Mouse (Mus musculus): ENCODE results near the gene Gm6370.
"Not testable (repeated sequence)": the region's sequence is repeated elsewhere in the genome, so short reads cannot be mapped to it uniquely, and the experiment has no call there.

The Gm6370 gene

GRCm38 (mm10) chr5:146491063-146491462 lies at the start of gene Gm6370:
Gene Gm6370 (plus strand): TSS chr5:146491363.
- not testable (repeated sequence) for DNase-seq (ENCODE audit: low spot score in 2 of 2)

- DNase-seq (ENCODE audit: low spot score in 2 of 2), result no peak
These were observed 48.4 kb upstream of the Gm6370 start for GRCm38 (mm10) chr5:146442767-146443166.

- DNase-seq (ENCODE audit: low spot score in 2 of 2), result no peak
These were observed 44.5 kb upstream of the Gm6370 start for GRCm38 (mm10) chr5:146446633-146447032.

GRCm38 (mm10) chr5:146451592-146452254 lies 39.4 kb upstream of the Gm6370 start:
- DNase-seq (ENCODE audit: low spot score in 2 of 2), result no peak

DNA sequence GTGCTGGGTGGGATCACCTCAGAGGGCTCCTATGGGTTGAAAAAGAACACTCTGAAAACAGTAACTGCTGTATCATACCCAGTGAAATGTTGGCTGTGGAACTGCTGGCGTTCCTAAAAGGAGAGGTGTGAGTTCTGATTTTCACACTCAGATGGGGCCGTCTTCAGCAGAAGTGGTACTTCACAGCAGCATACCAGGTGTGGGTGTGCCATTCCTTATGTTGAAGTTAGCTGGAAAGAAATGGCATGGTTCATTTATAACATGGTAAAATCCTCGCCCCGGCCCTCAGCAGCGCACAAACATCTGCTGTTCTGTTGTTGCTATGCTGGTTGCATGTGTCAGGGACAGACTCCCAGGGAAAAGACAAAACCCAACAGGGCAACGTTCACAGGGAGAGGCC lies 37.6 kb upstream of the Gm6370 start:
- no peak for DNase-seq (ENCODE audit: low spot score in 2 of 2)

DNA sequence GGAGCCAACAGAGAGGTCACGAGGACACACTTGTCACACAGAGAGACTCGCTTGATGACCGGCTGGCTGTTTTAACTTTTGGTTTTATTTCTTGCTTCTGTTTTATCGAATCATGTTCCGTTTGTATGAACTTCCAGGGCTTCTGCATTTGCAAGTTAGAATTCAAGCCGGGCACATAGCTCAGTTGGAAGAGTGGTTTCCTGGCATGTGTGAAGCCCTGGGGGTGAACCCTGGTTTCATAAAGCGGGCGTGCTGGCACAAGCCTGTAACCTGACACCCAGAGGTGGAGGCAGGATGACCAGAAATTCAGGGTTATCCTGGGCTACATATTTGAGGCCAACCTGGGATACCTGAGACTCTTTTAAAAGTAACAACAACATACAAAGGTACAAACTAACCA lies 29.6 kb upstream of the Gm6370 start:
- no peak for DNase-seq (ENCODE audit: low spot score in 2 of 2)

DNA sequence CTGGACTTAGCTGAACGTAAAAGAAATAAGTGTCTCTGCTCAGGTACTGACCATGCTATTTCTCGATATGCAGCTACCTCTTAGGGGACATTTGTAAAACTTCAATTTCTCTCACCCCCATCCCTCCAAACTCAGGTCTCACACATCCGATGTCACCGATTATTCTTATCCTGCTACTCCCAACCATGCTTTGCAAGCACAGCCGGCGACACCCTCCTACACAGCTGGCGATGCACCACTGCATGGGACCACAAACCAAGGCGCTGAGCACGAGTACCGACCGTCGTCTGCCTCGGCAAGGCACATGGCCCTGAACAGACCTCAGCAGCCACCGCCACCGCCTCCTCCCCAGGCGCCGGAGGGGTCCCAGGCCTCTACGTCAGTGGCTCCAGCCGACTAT lies 24.5 kb upstream of the Gm6370 start:
- DNase-seq (ENCODE audit: low spot score in 2 of 2), result no peak

DNA sequence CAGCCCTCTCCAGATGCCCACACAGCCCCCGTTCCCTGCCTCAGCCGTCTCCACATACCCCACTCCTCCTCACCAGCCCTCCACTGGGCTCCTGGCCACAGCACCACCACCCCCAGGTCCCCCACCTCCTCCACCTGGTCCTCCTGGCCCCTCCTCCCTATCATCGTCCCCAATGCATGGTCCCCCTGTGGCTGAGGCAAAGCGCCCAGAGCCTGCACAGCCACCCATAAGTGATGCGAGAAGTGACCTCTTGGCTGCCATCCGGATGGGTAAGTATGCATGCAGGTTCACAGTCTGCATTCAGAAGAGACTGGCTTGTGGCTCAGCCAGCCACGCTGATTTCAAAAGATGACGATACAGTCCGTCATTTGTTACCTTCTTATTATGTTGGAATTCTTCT lies 22.9 kb upstream of the Gm6370 start:
- DNase-seq (ENCODE audit: low spot score in 2 of 2), result no peak

- no peak for DNase-seq (ENCODE audit: low spot score in 2 of 2)
These were observed 20.3 kb upstream of the Gm6370 start for GRCm38 (mm10) chr5:146470821-146471220.

DNA sequence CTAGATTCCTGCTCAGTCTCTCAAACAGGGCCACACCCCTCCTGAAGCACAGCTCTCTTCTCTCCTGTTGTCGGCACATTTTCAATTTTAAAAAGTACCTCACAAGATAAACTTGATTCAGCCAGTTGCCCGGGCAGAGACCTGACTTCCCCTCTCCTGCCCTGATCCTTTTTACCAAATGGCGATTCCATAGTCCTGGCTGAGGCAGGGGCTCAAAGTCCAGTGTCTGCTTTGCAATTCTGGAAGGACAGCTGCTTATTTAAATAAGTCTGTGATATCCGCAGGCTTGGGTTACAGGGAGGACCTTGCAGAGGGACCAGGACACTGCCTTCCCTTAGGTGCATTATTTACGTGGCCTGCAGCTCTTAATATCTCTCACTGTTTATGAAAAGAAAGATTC lies 19.9 kb upstream of the Gm6370 start:
- no peak for DNase-seq (ENCODE audit: low spot score in 2 of 2)

- no peak for DNase-seq (ENCODE audit: low spot score in 2 of 2)
These were observed 19.3 kb upstream of the Gm6370 start for GRCm38 (mm10) chr5:146471821-146472220.

DNA sequence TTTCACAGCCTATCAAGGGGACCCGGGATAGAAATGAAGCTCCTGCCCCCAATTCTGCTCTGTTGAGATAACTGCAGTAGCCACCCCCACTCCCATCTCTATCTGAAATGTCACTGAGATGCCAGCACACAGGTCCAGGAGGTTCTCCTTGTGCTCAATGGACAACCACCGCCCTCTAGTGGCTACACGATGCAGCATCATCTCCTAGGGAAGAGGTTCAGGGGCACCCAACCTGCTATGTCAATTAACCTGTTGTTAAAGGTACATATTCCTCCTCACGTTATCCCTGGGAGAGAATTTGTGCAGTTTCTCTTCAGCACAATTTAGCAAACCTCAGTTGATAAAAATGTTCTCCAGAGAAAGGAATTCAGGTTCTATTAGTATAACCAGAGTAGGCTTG lies 11.6 kb upstream of the Gm6370 start:
- not testable (repeated sequence) for DNase-seq (ENCODE audit: low spot score in 2 of 2)

DNA sequence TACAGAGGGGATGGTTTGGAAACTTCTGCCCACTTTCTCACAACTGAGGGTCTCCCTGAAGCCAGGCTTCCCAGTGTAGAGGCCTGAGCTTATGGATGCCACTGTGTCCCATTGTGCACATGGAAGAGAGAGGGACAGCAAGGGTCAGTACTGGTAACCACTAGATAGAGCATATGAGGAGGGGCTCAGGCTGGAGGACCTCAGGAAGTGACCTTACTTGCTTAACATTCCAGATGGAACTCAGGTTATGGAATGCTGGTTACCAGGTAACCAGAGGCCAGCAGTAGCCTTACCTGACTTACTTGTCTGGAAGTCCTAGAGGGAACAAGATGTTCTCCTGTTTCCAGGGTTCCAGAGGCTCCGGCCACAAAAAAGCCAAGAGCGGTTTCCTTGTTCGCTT lies 9.5 kb upstream of the Gm6370 start, which contains the start of gene Gm6408:
Gene Gm6408, plus strand, starts transcription at position 301 of the 400 bp plus-strand sequence.
- DNase-seq (ENCODE audit: low spot score in 2 of 2), result not testable (repeated sequence)

GRCm38 (mm10) chr5:146488959-146489358 lies 2.2 kb upstream of the Gm6370 start:
- not testable (repeated sequence) for DNase-seq (ENCODE audit: low spot score in 2 of 2)

DNA sequence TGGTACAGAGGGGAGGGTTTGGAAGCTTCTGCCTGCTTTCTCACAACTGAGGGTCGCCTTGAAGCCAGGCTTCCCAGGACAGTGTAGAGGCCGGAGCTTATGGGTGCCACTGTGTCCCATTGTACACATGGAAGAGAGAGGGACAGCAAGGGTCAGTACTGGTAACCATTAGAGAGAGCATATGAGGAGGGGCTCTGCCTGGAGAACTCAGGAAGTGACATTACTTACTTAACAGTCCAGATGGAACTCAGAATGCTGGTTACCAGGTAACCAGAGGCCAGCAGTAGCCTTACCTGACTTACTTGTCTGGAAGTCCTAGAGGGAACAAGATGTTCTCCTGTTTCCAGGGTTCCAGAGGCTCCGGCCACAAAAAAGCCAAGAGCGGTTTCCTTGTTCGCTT lies 10.9 kb downstream of the Gm6370 start, which contains the start of gene 4930449I24Rik:
Gene 4930449I24Rik, plus strand, starts transcription at position 301 of the 400 bp plus-strand sequence.
- DNase-seq (ENCODE audit: low spot score in 2 of 2), result not testable (repeated sequence)

GRCm38 (mm10) chr5:146513823-146514222 lies 22.7 kb downstream of the Gm6370 start, which contains the start of gene Gm3402:
Gene Gm3402 (plus strand): TSS chr5:146514123.
- DNase-seq (ENCODE audit: low spot score in 2 of 2), result not testable (repeated sequence)

DNA sequence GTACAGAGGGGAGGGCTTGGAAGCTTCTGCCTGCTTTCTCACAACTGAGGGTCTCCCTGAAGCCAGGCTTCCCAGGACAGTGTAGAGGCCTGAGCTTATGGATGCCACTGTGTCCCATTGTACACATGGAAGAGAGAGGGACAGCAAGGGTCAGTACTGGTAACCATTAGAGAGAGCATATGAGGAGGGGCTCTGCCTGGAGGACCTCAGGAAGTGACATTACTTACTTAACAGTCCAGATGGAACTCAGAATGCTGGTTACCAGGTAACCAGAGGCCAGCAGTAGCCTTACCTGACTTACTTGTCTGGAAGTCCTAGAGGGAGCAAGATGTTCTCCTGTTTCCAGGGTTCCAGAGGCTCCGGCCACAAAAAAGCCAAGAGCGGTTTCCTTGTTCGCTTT lies 34.3 kb downstream of the Gm6370 start, which contains the start of gene Gm3404:
Gene Gm3404, plus strand, starts transcription at position 301 of the 400 bp plus-strand sequence.
- DNase-seq (ENCODE audit: low spot score in 2 of 2), result not testable (repeated sequence)

GRCm38 (mm10) chr5:146537347-146537746 lies 46.2 kb downstream of the Gm6370 start, which contains the start of gene Gm3409:
Gene Gm3409 (plus strand): TSS chr5:146537647.
- DNase-seq (ENCODE audit: low spot score in 2 of 2), result not testable (repeated sequence)

Data from thymus, postnatal 10 days (tissue).